Mouse (Mus musculus): ENCODE data around the gene Dusp15. TPM values are rescaled to one million over a fixed set of nuclear protein-coding genes. Genes with fewer than 3 reads are reported as not detected.

Gene Dusp15
- polyA plus RNA-seq, 1 experiment from 2014 or later: 13.5 TPM

DNA sequence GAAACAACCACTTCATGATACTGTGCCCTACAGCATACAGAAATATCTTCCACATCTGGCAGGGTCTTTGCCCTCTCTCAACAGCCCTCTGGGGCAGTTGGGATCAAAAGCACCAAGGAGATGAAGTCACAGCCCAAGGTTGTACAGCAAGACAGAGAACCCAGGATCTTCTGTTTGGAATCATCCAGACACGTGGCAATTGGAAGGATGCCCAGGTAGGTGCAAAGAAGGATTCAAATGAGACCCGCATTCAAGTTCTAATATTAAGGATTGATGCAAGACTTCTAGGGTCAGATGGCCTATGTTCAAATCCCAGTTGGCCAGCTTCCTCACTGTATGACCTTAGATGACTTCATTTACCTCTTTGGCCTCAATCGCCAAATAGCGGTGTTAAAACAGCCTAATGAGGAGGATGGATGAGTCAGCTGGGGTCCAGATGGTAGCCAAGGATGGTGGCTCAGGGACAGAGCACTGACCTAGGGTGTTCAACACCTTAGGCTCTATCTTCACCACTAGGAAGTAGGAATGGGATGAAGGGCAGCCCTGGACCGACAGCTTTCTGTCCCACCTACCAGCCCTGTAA is 3.0 kb downstream of the Dusp15 start:
- Histone ChIP-seq H3K4me3 (replicated peaks) (no peak overlapping the region), H3K27ac (replicated peaks) (no peak overlapping the region), H3K27me3 (replicated peaks) (peaks cover 44% of the 10 kb centered on the region), H3K9ac (replicated peaks) (no peak overlapping the region), H3K4me2 (no peak overlapping the region), H3K9me3 (replicated peaks) (no peaks in the 10 kb centered on the region), H3K36me3 (peaks cover 4% of the 10 kb centered on the region; the same call in 1 of the 2 replicates), H3K4me1 (peaks cover 29% of the 10 kb centered on the region)
- WGBS: 89% methylated on average over 5 of the region's 5 CpGs
- ATAC-seq (ENCODE audit: low FRiP score): no peak

DNA sequence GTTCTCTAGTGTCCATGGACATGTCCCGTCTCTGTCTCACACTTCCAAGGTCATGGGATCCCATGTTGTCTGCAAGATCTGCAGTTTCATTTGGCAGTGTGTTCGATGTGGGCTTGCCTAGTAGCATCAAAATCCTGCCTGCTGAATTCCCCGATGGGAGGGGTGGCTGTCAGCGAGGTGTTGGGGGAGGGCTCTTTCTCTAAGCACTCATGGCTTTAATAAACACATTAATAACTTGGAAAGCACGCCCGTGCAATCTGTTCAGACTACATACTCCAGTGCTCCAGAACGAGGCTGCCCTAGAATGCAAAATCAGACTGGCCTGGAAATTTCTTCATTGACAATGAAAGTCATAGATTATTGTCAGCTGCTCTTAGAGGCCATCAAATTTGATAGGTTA is 4.4 kb downstream of the Dusp15 start:
- Histone ChIP-seq H3K4me2 (no peak overlapping the region), H3K9me3 (replicated peaks) (no peaks in the 10 kb centered on the region), H3K4me3 (replicated peaks) (no peak overlapping the region), H3K36me3 (peaks cover 4% of the 10 kb centered on the region; the same call in 1 of the 2 replicates), H3K9ac (replicated peaks) (no peak overlapping the region), H3K27me3 (replicated peaks) (peaks cover 58% of the 10 kb centered on the region), H3K4me1 (peaks cover 37% of the 10 kb centered on the region), H3K27ac (replicated peaks) (no peak overlapping the region)
- WGBS: 53% methylated on average over 7 of the region's 7 CpGs
- no peak for ATAC-seq (ENCODE audit: low FRiP score)

DNA sequence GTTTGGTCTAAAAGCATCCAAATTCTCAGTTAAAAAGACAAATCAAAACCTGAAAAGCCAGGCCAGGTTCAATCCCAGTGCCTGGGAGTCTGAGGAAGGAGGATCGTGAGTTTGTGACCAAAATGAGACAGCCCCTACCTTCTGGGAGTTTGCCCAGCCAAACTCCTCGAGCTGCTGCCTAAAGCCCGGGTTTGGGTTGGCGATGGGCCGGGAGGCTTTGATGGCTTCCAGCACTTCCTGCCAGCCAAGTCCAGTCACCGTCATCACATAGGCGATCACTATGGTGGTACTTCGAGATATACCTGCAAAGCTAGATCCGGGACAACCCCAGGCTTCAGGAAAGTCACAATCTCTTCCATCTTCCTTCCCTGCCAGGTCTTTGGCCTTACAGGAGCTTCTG is 7.5 kb downstream of the Dusp15 start:
- WGBS: 62% methylated on average over 9 of the region's 9 CpGs
- Histone ChIP-seq H3K27ac (replicated peaks) (no peak overlapping the region), H3K4me2 (no peak overlapping the region), H3K9me3 (replicated peaks) (no peaks in the 10 kb centered on the region), H3K4me3 (replicated peaks) (no peak overlapping the region), H3K36me3 (peaks cover 4% of the 10 kb centered on the region; the same call in 1 of the 2 replicates), H3K27me3 (replicated peaks) (peaks cover 64% of the 10 kb centered on the region), H3K9ac (replicated peaks) (no peak overlapping the region), H3K4me1 (peaks cover 22% of the 10 kb centered on the region)
- ATAC-seq (ENCODE audit: low FRiP score): no peak

DNA sequence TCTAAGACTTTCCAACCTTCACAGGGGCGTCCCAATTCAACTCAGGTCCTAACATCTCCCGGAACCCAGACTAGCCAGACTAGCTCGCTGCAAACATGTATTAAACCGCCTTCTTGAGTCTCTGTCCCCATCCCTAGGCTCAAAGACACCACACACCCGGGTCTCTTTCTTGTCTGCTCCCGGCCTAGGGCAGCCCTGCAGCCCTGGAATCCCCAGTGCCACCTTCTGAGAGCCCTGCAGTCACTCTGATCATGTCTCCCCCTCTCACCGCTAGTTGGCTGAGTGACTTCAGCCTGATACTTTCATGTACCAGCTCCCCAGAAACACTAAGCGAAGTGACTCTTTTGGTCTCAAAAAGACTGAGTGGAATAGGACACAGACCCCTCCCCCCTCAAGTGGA is 7.9 kb downstream of the Dusp15 start:
- Histone ChIP-seq H3K27ac (replicated peaks) (no peak overlapping the region), H3K9me3 (replicated peaks) (no peaks in the 10 kb centered on the region), H3K27me3 (replicated peaks) (peaks cover 60% of the 10 kb centered on the region), H3K4me1 (peaks cover 22% of the 10 kb centered on the region), H3K4me2 (peak overlapping the region; percentile 98), H3K9ac (replicated peaks) (peak overlapping the region; percentile 50), H3K4me3 (replicated peaks) (peak overlapping the region; percentile 45), H3K36me3 (peaks cover 2% of the 10 kb centered on the region; the same call in 1 of the 2 replicates)
- 0 out of 2 replicates have a peak, but pooled peaks have one; percentile 26 for ATAC-seq (ENCODE audit: low FRiP score)
- 9% methylated on average over 8 of the region's 8 CpGs for WGBS

DNA sequence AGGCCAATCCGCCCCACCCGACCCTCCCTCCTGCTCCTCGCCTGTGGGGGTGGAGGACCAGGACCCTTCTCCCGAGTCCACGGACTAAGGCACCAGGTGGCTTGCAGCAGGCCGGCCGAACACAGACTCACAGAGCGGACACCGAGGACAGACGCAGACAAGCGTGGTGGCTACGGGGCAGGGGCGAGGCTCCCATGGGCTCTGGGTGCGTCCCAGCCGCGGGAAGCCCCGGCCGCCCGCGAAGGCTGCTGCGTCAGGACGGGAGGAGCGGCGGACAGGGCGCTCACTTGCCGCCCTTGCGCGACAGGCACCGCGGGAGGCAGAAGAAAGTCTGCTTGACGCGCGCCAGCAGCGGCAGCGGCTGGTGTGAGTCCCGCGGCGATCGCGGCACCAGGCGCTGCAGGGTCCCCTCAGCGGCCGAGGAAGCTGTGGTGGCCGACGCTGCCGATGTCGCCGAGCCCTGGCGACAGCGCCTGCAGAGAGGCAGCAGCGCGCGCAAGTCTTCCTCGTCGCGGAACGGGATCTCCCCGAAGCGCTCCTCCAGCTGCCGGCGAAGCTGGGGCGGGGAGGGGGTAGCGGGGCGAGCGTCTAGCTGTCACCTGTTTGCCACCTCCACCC is 8.5 kb downstream of the Dusp15 start:
- no peak for ATAC-seq (ENCODE audit: low FRiP score)
- WGBS: under 1% methylated on average over 59 of the region's 65 CpGs
- Histone ChIP-seq H3K9me3 (replicated peaks) (no peaks in the 10 kb centered on the region), H3K36me3 (no peaks in the 10 kb centered on the region), H3K4me1 (peaks cover 22% of the 10 kb centered on the region), H3K4me3 (replicated peaks) (peak overlapping the region; percentile 45), H3K4me2 (peak overlapping the region; percentile 98), H3K27me3 (replicated peaks) (peaks cover 60% of the 10 kb centered on the region), H3K9ac (replicated peaks) (peak overlapping the region; percentile 50), H3K27ac (replicated peaks) (no peak overlapping the region)

DNA sequence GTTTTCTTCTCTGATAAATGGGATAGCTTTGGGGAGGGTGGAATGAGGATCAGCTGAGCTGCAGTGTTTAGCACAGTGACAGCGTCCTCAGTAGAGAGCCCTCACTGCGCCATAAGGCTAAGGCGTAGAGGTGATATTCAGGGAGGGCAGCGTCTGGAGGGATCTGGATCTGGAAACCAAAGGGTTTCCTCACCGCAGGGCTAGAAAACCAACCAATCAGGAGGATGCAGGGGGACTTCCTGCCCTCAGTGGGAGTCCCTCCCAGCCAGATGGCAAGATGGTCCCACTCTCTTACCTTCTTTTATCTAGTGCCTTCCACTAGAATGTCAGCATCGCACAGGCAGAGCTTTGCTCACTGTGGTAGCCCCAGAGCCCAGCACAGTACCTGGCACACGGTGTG is 9.7 kb downstream of the Dusp15 start:
- Histone ChIP-seq H3K4me1 (peaks cover 15% of the 10 kb centered on the region), H3K9ac (replicated peaks) (no peak overlapping the region), H3K4me2 (no peak overlapping the region), H3K36me3 (no peaks in the 10 kb centered on the region), H3K27ac (replicated peaks) (no peak overlapping the region), H3K9me3 (replicated peaks) (no peaks in the 10 kb centered on the region), H3K27me3 (replicated peaks) (peaks cover 60% of the 10 kb centered on the region), H3K4me3 (replicated peaks) (no peak overlapping the region)
- WGBS: 38% methylated on average over 7 of the region's 7 CpGs
- ATAC-seq (ENCODE audit: low FRiP score): no peak

DNA sequence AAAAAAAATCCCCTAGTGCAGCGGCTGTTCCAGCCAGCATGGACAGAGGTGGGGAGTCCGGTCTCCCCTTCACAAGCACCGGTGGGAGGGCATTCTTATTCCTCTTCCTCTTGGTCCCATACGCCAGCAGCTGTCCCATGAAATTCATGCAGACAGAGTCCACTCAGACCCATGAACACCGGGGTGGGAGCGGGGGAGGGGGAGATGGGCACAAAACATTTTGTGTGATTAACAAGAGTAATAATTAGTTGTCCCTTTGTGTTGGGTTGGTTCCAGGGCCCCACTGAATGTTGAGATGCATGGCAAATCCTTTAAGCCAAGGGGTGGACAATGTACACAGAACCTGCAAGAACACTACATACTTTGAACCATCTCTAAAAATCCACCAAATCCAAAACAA is 10.4 kb downstream of the Dusp15 start:
- peaks cover 57% of the 10 kb centered on the region for H3K27me3 ChIP-seq (replicated peaks)
- ATAC-seq (ENCODE audit: low FRiP score): no peak
- H3K9ac ChIP-seq (replicated peaks): no peak overlapping the region
- peaks cover 15% of the 10 kb centered on the region for H3K4me1 ChIP-seq
- no peak overlapping the region for H3K4me3 ChIP-seq (replicated peaks)
- no peak overlapping the region for H3K4me2 ChIP-seq
- H3K27ac ChIP-seq (replicated peaks): no peak overlapping the region
- H3K9me3 ChIP-seq (replicated peaks): no peaks in the 10 kb centered on the region
- 78% methylated on average over 6 of the region's 6 CpGs for WGBS
- no peaks in the 10 kb centered on the region for H3K36me3 ChIP-seq

DNA sequence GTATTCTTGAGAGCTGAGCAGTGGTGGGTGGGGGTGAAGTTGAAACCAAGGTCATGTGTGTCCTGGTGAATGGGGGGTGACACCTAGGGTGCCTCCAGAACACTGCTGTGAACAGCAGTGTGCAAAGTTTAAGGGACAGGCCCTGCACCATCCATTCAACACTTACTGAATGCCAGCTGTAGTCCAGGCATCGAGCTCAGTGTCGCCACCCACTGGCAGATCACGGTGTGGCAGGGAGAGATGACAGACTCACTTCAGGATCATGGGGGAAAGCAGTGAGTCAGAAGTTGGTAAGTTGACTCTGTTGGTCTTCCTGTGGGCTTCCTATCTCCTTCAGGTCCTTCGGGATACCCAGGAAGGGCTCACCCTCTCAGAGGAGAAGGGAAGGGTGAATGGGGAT is 11.7 kb downstream of the Dusp15 start:
- WGBS: 11% methylated on average over 4 of the region's 4 CpGs
- Histone ChIP-seq H3K27ac (replicated peaks) (no peak overlapping the region), H3K4me2 (no peak overlapping the region)

DNA sequence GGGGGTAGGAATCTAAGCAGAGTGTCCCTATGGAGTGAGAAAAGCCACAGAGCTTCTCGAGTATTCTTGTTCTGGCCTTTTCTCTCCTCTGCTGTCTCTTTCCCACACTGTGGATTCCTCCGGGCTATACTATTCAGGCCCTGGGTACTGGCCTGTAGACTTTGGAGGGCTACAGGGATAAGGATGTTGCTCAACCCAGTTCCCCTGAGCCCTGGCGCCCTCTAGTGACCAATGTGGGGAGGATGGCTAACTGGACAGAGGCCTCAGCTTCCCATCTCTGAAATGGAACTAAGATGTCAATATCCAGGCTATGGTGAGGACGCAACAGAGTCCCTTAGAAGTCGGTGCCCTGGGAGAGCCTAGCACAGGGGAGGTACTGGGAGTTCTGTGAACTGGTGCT is 17.9 kb downstream of the Dusp15 start:
- Histone ChIP-seq H3K4me2 (no peak overlapping the region), H3K9ac (replicated peaks) (no peak overlapping the region), H3K27ac (replicated peaks) (no peak overlapping the region), H3K4me1 (no peaks in the 10 kb centered on the region), H3K4me3 (replicated peaks) (no peak overlapping the region), H3K36me3 (no peaks in the 10 kb centered on the region), H3K9me3 (replicated peaks) (no peaks in the 10 kb centered on the region), H3K27me3 (replicated peaks) (peaks cover 9% of the 10 kb centered on the region; the same call in 1 of the 2 replicates)
- WGBS: 36% methylated on average over 5 of the region's 5 CpGs
- ATAC-seq (ENCODE audit: low FRiP score): no peak

More for the DNA sequence above, 11.7 kb downstream of the Dusp15 start:
- ATAC-seq (ENCODE audit: low FRiP score): no peak
- Histone ChIP-seq H3K27me3 (replicated peaks) (peaks cover 53% of the 10 kb centered on the region), H3K36me3 (no peaks in the 10 kb centered on the region), H3K9ac (replicated peaks) (no peak overlapping the region), H3K4me1 (peaks cover 15% of the 10 kb centered on the region), H3K9me3 (replicated peaks) (no peaks in the 10 kb centered on the region), H3K4me3 (replicated peaks) (no peak overlapping the region)

DNA sequence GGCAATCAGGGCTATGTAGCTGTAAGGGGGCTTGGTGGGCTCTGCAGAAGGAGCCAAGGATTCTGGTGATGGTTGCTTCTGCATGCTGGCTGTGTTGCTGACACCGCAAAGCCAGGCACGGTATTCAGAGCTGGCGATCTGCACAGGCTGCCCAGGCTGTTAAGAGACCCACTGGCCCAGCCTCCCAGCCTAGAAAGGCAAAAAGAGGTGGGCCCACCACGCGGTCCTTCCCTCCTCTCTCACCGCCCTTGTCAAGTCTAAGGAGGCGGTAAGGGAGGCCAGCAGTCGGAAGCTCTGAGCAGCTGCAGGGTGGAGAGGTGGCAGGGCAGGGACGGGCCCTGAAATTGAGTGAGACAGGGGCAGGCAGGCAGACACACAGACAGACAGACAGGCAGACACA is 18.4 kb downstream of the Dusp15 start, which contains the start of gene Foxs1:
Gene Foxs1, minus strand, starts transcription at position 161 of the 400 bp plus-strand sequence.
- Histone ChIP-seq H3K27me3 (replicated peaks) (peaks cover 9% of the 10 kb centered on the region; the same call in 1 of the 2 replicates), H3K36me3 (no peaks in the 10 kb centered on the region), H3K9me3 (replicated peaks) (no peaks in the 10 kb centered on the region), H3K4me2 (no peak within 1 kb of the TSS), H3K27ac (replicated peaks) (no peak within 1 kb of the TSS), H3K4me1 (no peaks in the 10 kb centered on the region), H3K4me3 (replicated peaks) (peak within 1 kb of the TSS; percentile 10; the same call in 1 of the 2 replicates), H3K9ac (replicated peaks) (no peak within 1 kb of the TSS)
- ATAC-seq (ENCODE audit: low FRiP score): no peak
- 38% methylated on average over 9 of the region's 9 CpGs for WGBS

DNA sequence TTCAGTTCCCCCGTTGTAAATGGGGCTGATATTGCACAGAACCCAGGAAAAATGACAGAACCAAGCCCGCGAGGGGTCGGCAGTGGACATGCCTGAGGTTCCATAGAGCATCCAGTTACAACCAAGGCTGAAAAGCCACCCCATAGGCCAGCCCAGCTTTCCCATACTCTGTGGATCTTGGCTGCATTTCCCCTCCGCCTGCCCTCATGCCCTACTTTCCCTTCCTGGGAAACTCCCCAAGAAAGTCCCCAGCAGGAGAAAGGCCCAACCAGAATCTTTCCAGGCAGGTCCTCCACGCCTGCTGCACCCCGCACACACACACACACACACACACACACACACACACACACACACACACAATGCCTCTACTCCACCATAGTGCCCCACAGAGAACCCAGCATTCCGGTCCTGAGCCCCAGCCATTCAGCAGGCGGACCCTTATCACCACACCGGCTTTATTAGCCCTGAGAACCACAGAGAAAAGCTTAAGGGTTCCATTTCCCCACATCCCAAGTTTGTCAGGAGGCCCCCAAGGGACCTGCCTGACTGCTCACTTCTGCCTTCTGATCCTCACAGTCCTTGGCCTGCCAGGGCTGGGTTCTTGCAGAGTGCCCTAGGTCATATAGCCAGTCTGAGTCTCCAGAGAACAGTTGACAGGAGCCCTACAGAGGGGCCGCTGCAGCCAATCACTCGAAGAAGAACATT is 19.9 kb downstream of the Dusp15 start:
- H3K4me1 ChIP-seq: no peaks in the 10 kb centered on the region
- no peak overlapping the region for H3K27ac ChIP-seq (replicated peaks)
- H3K9me3 ChIP-seq (replicated peaks): no peaks in the 10 kb centered on the region
- H3K36me3 ChIP-seq: no peaks in the 10 kb centered on the region
- no peak overlapping the region for H3K9ac ChIP-seq (replicated peaks)
- H3K27me3 ChIP-seq (replicated peaks): peaks cover 9% of the 10 kb centered on the region; the same call in 1 of the 2 replicates
- no peak overlapping the region for H3K4me2 ChIP-seq
- 74% methylated on average over 12 of the region's 12 CpGs for WGBS
- ATAC-seq (ENCODE audit: low FRiP score): no peak
- H3K4me3 ChIP-seq (replicated peaks): peak overlapping the region; percentile 10; the same call in 1 of the 2 replicates

DNA sequence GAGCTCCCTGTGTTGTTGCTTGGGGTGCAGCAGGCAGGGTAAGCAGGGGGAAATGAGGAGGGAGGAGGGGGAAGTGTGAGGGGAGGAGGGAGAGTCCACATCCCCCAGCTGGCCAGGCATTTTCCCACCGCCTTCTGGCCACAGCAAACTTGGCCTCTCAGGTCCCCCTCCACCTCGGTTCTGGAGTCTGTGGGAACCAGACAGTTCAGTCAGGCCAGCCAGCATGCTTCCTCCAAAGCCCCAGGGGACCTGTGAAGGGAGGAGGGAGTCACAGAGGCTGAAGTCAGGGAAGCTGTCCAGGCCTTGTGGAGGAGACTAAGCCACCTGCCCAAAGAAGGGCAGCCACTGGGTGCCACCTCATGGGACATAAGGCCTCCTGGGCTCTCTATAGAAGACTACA is 21.2 kb downstream of the Dusp15 start:
- Histone ChIP-seq H3K27me3 (replicated peaks) (peaks cover under 1% of the 10 kb centered on the region; the same call in 1 of the 2 replicates), H3K9ac (replicated peaks) (no peak overlapping the region), H3K4me3 (replicated peaks) (no peak overlapping the region), H3K4me2 (no peak overlapping the region), H3K27ac (replicated peaks) (no peak overlapping the region), H3K9me3 (replicated peaks) (no peaks in the 10 kb centered on the region), H3K36me3 (no peaks in the 10 kb centered on the region), H3K4me1 (no peaks in the 10 kb centered on the region)
- 35% methylated on average over 2 of the region's 2 CpGs for WGBS
- ATAC-seq (ENCODE audit: low FRiP score): no peak

Measured in neural tube, embryonic 15.5 days (tissue).